Mouse (Mus musculus) adipocyte (in vitro differentiated cells): ENCODE results near the gene Gm44973.

Experiments used
- DNase-seq: peaks from one replicate; pipeline ENCODE4 v3.0.0-alpha.2; 2016; ENCODE audit warnings: low spot score

Gm44973 gene

DNA sequence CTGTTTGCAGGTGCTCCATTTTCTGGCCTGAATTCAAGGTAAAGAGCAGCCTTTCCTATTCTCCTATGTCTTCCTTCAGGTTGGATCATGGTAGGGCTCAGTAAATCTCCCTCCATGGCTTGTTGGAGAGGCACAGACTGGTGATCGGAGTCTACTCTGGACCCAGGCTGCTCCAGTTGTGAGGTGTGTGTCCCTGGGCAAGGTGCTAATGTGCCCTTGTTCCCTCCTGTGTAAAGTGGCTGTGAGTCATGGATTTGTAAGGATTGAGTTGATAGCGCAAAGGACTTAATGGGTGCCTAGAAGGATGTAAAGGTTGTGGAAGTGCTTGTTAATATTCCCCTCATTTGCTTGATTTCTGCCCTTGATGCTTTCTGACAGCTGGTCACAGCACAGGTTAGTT is 66.6 kb downstream of the Gm44973 start:
- DNase-seq: no peak
